Mouse (Mus musculus) cerebellum, postnatal 4 days (tissue): ENCODE measurements around the gene Slc22a17.

Experiments
- DNase-seq, 2 experiments: peaks; one replicate each; pipeline ENCODE4 v3.0.0; 2022; ENCODE audit warnings: low spot score in 2 of 2, mixed read lengths in 1 of 2

The Slc22a17 gene

DNA sequence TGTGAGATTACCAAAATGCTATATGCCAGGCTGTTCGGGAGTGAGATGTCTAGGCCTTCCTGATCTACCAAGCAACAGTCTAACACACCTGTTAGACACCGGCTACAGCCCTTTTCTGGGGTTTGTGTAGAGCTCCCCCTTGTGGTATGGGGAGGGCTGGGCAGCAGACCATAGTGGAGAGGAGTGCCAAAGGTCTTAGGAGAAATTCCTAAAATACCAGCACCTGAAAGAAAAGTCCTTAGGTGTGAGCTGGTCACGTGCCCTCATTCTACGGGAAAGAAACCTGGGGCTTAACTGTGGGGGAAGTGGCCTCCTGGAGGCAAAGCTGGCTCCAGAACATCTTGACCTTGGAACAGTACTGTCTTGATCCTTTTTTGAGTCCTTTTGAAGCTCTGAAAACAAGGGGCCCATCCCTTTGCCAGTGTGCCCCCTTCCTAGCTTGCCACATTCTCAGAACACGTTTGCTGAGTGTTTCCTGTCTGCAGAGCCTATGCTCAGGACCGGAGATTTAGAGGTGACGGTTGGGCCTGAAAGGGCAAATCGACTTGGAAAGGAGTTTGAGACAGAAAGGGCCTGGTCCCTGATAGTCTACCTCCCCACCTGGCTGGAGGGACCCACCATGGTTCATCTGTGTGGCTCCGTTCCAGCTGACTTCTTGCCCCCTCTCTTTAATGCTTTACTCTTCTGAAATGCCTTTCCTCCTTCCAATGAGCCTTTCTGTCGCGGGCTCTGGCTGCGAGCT, 26.7 kb upstream of the Slc22a17 start:
- DNase-seq: peak in 1 of 2 experiments; percentile 59

- no peak for DNase-seq
These were observed 25.7 kb upstream of the Slc22a17 start for GRCm38 (mm10) chr14:54938431-54939219.

- no peak for DNase-seq
These were observed 24.6 kb upstream of the Slc22a17 start for GRCm38 (mm10) chr14:54937361-54938182.

DNA sequence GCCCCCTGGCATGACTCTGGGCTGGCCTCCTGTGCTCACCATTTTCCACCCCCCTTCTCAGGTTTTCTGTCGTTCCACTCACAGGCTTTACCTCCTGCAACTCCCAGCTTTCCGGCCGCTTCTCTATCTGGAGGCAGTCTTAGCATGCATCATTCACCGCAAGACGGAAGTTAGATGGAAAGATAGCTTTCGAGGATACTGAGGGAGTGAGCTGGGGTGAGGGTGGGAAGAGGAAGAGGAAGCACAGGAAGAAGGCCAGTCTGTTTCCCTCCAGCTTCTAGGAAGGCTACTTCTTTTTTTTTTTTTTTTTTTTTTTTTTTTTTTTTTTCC, 23.9 kb upstream of the Slc22a17 start:
- no peak for DNase-seq

DNA sequence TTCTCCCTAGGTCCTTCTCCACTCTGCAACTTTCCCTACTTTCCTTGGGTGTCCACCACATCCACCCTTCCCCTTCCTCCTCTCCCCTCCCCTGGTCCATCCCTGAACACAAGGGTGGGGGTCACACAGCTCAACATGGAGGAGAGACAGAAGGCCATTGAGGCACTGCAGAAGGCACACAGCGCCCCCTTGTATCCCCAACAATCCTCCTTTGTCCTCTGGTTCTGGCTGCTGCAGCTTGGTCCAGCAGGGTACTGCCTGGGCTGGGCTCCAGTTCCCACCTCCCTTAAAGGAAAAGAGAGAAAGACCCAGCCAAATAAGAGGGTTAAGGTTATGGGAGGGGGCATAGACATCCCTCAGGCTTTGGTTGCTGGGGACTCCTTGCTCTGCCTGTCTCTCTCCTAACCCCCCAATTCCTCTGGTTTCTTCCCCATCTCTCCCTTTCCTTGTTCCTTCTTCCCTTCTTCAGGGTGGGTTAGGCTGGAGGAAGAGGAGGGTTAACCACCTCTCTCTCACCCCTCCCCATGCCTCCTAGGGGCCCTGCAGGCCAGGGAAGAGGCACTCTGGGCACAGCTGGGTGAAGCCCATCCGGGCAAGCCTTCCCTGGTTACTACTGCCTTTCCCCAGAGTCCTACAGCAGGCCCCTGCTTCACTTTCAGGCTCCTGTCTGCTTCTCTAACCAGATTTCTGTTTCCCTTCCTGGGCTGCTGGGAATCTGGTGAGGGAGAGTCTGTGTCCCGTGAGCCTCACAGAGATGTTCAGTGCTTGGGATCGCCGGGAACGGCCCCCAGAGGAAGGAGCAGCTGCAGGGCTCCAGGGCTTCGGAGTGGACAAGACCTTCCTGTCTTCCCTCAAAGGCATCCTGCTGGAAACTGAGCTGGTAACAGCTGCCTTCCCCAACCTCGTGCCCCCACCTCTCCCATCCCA, 23.2 kb upstream of the Slc22a17 start, which contains the start of gene Cmtm5:
TSS of gene Cmtm5 (plus strand) at position 358 of the 927 bp plus-strand sequence.
- DNase-seq: peak in 1 of 2 experiments; percentile 49

- DNase-seq: no peak
These were observed 19.8 kb upstream of the Slc22a17 start, which contains the start of gene Il25 for GRCm38 (mm10) chr14:54932645-54933150. Gene Il25 (plus strand): TSS chr14:54932695.

DNA sequence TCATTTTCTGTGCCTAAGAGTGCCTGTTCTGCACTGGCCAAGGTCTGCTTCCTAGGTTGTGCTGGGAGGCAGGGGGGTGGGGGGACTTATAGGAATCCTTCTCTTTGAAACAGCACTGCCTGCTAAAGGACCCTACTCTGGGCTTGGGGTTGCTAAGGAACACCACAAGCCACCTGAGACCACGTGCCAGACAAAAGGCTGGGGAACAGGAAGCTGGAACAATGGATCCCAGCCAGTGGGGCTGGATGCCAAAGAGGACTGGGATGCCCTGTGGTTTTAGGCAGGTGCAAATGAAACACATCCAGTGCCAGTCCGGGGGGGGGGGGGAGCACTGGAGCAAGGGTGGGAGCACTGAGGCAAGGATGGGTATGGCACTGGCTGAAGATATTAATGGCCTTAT, 17.5 kb upstream of the Slc22a17 start:
- DNase-seq: peak in 1 of 2 experiments; percentile 31

- DNase-seq: no peak
These were observed 16.9 kb upstream of the Slc22a17 start for GRCm38 (mm10) chr14:54929801-54930200.

GRCm38 (mm10) chr14:54927296-54927695, 14.4 kb upstream of the Slc22a17 start:
- no peak for DNase-seq

GRCm38 (mm10) chr14:54926401-54927158, 13.6 kb upstream of the Slc22a17 start:
- peak in 1 of 2 experiments; percentile 58 for DNase-seq

- peak; percentile 48 to 72 for DNase-seq
These were observed 12.7 kb upstream of the Slc22a17 start, which contains the start of gene Efs for GRCm38 (mm10) chr14:54925349-54926342. Gene Efs (minus strand): TSS chr14:54926126.

- DNase-seq: peak in 1 of 2 experiments; percentile 53
These were observed 11.9 kb upstream of the Slc22a17 start for GRCm38 (mm10) chr14:54924641-54925348.

DNA sequence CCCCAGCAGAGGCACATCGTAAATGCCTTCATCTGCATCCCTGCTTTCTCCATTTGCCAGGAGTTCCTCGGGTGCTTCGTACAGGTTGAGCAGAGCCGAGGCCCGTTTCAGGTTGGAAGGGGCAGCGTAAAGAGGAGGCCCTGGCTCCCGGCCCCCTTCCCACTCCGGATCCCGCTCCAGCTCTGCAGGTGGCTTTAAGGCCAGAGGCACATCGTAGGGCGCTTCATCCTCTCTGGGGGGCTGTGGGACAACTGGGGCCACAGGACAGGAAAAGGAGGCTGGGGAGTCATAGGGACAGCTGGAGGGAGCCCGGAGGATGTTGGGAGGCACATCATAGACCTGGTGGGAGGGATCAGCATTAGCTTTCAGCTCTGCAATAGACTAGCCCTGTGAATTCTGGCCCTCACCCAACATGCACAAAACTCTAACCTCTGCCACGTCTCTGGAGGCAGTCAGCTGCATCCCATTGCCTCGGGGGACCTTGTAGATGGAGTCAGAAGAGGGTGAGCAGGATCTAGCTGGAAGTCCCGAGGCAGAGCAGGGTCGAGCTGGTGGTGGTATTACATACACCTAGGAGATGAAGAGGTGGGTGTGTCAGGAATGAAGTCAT, 7.2 kb upstream of the Slc22a17 start:
- no peak for DNase-seq

GRCm38 (mm10) chr14:54913343-54913742, 411 bp upstream of the Slc22a17 start:
- DNase-seq: no peak

GRCm38 (mm10) chr14:54912109-54912850, 652 bp downstream of the Slc22a17 start:
- DNase-seq: peak in 1 of 2 experiments; percentile 46

DNA sequence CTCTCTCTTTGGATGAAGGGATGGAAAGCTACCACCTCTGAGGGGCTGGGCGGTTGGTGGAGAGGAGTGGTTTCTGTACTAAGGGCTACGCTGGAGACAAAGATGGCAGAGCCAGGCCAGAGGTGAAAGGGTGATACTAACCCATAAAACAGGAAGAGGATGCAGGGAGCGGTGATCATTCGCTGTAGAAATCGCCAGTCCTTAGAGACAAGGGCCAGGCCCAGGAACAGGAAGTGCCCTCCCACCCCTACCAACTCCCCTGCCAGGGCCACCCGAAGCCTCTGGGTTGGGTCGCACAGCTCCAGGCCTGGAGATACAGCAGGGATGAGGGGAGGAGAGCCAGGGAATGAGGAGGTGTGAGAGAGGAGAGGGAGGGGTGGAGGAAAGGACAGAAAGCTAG, 4.2 kb downstream of the Slc22a17 start:
- no peak for DNase-seq

- no peak for DNase-seq
These were observed 9.3 kb downstream of the Slc22a17 start for GRCm38 (mm10) chr14:54903641-54904040.
